Mouse (Mus musculus): Measurements from ENCODE around the gene Ermard. TPM values are rescaled to one million over a fixed set of nuclear protein-coding genes. Genes with fewer than 3 reads are reported as not detected.

The Ermard gene
- polyA plus RNA-seq, 1 experiment from 2014 or later: 69.4 TPM

- Histone ChIP-seq H3K36me3 (peaks cover 9% of the 10 kb centered on the region), H3K4me3 (replicated peaks) (no peak overlapping the region), H3K4me2 (no peak overlapping the region), H3K9ac (no peak overlapping the region), H3K27me3 (replicated peaks) (no peaks in the 10 kb centered on the region), H3K9me3 (no peaks in the 10 kb centered on the region), H3K27ac (no peak overlapping the region), H3K4me1 (peaks cover 6% of the 10 kb centered on the region; the same call in 1 of the 2 replicates)
- 62% methylated on average over 1 of the region's 1 CpGs for WGBS
- no peak for ATAC-seq (ENCODE audit: insufficient read depth, low FRiP score, low read depth)
Observed at GRCm38 (mm10) chr17:15066911-15067310, 25.9 kb downstream of the Ermard start.

DNA sequence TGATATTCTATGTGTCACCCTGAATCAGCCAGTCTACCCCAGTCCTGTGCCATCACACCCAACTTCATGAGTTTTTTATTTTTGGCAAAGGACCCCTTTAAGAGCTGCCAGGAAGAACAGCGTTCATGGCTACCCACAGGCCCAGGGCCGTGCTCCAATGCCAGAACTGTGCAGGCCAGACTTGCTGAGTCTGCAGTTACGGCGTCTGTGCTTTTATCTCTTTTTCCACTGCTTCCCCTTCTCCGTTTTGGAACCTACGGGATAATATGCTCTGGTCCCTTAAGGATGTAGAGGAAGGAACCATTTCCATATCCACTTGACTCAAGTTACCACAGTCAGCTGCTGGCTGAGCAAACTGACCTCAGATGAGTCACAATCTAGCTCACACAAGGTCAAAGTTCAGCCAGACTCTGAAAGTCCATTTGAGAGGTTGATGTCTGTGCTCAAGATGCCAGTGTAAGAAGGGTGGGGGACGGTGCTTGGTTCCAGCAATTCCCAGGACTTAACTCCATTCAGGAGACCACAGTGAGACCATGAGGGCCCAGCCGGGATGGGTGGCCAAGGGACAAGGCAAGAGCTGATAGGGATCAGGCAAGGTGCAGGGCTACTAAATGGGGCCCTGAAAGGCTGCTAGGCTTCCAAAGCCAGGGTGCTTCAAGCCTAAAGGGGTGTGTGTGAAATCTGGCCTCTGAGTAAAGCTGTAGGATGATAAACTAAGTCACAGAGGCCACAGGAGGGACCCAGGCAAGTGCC lies 27.2 kb downstream of the Ermard start:
- Histone ChIP-seq H3K4me1 (peaks cover 6% of the 10 kb centered on the region; the same call in 1 of the 2 replicates), H3K9ac (no peak overlapping the region), H3K27me3 (replicated peaks) (no peaks in the 10 kb centered on the region), H3K4me2 (no peak overlapping the region), H3K27ac (no peak overlapping the region), H3K4me3 (replicated peaks) (no peak overlapping the region), H3K36me3 (peaks cover 8% of the 10 kb centered on the region), H3K9me3 (no peaks in the 10 kb centered on the region)
- 59% methylated on average over 8 of the region's 8 CpGs for WGBS
- ATAC-seq (ENCODE audit: insufficient read depth, low FRiP score, low read depth): no peak; the same call in 1 of the 2 replicates

- H3K4me1 ChIP-seq: peaks cover 6% of the 10 kb centered on the region; the same call in 1 of the 2 replicates
- no peaks in the 10 kb centered on the region for H3K9me3 ChIP-seq
- WGBS: 51% methylated on average over 2 of the region's 2 CpGs
- H3K27me3 ChIP-seq (replicated peaks): no peaks in the 10 kb centered on the region
- no peak for ATAC-seq (ENCODE audit: insufficient read depth, low FRiP score, low read depth)
- H3K4me2 ChIP-seq: no peak overlapping the region
- no peak overlapping the region for H3K9ac ChIP-seq
- H3K4me3 ChIP-seq (replicated peaks): no peak overlapping the region
- H3K36me3 ChIP-seq: no peaks in the 10 kb centered on the region
- H3K27ac ChIP-seq: no peak overlapping the region
Observed at GRCm38 (mm10) chr17:15069124-15069523, 28.1 kb downstream of the Ermard start.

DNA sequence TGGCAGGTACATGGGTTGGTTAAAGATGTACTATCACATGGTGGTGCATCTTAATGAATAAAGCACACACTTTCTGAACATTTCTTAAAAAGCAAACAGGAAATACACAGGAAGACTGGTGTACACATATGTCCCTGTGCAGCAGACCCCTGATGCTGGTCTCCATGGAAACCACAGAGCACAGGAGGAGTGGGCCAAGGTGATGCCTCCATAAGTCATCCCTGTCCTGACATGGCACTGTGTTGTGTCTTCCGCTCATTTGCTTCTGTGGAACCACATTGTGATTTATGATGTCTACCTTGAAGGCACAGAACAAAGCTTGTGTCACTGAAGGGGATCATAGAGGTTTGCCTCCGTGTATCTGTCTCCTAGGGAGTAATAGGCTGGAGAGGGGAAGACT lies 31.2 kb downstream of the Ermard start:
- H3K36me3 ChIP-seq: no peaks in the 10 kb centered on the region
- no peak overlapping the region for H3K27ac ChIP-seq
- H3K4me2 ChIP-seq: no peak overlapping the region
- 0 out of 2 replicates have a peak, but pooled peaks cover under 1% of the 10 kb centered on the region for H3K4me1 ChIP-seq
- 78% methylated on average over 2 of the region's 2 CpGs for WGBS
- no peak overlapping the region for H3K9ac ChIP-seq
- H3K4me3 ChIP-seq (replicated peaks): no peak overlapping the region
- ATAC-seq (ENCODE audit: insufficient read depth, low FRiP score, low read depth): no peak
- H3K27me3 ChIP-seq (replicated peaks): no peaks in the 10 kb centered on the region
- no peaks in the 10 kb centered on the region for H3K9me3 ChIP-seq

DNA sequence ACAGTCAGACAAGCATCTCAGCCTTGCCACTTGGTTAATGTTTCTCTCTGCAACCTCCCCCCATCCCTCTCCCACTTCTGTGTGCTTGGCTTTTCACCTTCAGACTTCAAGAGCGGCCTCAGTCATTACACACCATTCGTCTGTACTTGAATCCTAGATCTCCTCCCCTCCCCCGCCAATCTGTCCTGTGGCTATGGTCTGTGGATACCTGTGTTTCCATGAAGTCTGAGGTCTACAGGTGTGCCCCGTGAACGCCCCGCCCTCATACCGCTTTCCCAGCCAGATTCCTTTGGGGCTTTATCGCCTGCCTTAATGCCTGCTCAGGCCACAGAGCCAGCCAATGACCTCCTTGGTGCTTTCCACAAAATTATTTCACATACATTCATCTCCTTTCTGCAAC lies 34.0 kb downstream of the Ermard start:
- no peak overlapping the region for H3K9ac ChIP-seq
- 59% methylated on average over 8 of the region's 8 CpGs for WGBS
- H3K4me3 ChIP-seq (replicated peaks): no peak overlapping the region
- H3K4me2 ChIP-seq: no peak overlapping the region
- H3K4me1 ChIP-seq: 0 out of 2 replicates have a peak, but pooled peaks cover 5% of the 10 kb centered on the region
- H3K36me3 ChIP-seq: no peaks in the 10 kb centered on the region
- peak overlapping the region; percentile 48 for H3K27ac ChIP-seq
- ATAC-seq (ENCODE audit: insufficient read depth, low FRiP score, low read depth): peak; percentile 78
- H3K27me3 ChIP-seq (replicated peaks): no peaks in the 10 kb centered on the region
- H3K9me3 ChIP-seq: no peaks in the 10 kb centered on the region

- WGBS: 45% methylated on average over 2 of the region's 2 CpGs
Observed at GRCm38 (mm10) chr17:15077536-15077935, 36.5 kb downstream of the Ermard start.

DNA sequence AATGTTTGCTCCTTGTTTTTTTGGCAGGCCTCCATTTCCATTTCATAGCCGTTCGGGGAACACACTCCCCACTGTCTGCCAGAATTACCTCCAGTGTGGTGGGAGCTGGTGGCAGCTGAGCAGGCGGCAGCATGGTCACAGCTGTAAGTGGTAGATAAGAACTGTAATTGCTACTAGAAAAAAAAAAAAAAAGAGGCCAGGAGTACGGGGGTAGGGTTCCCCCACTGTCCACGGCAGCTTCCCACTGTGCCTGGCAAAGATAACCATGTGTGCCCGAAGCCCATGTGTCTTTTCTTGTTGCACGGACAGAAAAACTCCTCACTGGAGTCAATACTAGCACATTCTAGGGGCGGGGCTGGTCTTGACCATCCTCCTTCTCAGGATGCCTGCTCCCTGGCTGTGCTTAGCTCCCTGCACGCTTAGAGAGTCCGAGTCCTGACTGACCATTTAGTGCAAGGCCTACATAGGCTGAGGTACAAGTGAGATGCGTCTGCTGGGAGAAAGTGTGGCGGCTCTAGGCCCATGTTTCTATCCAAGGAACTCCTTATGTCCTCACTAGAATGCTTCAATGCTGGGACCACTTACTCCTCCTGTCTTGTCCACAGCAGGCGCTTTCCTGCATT lies 43.3 kb downstream of the Ermard start:
- no peak overlapping the region for H3K9ac ChIP-seq
- H3K9me3 ChIP-seq: no peaks in the 10 kb centered on the region
- no peak overlapping the region for H3K4me2 ChIP-seq
- ATAC-seq (ENCODE audit: insufficient read depth, low FRiP score, low read depth): peak; percentile 62; the same call in 1 of the 2 replicates
- H3K27me3 ChIP-seq (replicated peaks): no peaks in the 10 kb centered on the region
- 0 out of 2 replicates have a peak, but pooled peaks cover 6% of the 10 kb centered on the region for H3K4me1 ChIP-seq
- no peak overlapping the region for H3K27ac ChIP-seq
- no peaks in the 10 kb centered on the region for H3K36me3 ChIP-seq
- H3K4me3 ChIP-seq (replicated peaks): no peak overlapping the region
- 56% methylated on average over 13 of the region's 13 CpGs for WGBS

More at GRCm38 (mm10) chr17:15077536-15077935, 36.5 kb downstream of the Ermard start:
- Histone ChIP-seq H3K27me3 (replicated peaks) (no peaks in the 10 kb centered on the region), H3K9me3 (no peaks in the 10 kb centered on the region), H3K4me3 (replicated peaks) (no peak overlapping the region), H3K27ac (peak overlapping the region; percentile 16; the same call in 1 of the 2 replicates), H3K9ac (no peak overlapping the region), H3K4me1 (0 out of 2 replicates have a peak, but pooled peaks cover 5% of the 10 kb centered on the region), H3K4me2 (no peak overlapping the region), H3K36me3 (no peaks in the 10 kb centered on the region)
- no peak for ATAC-seq (ENCODE audit: insufficient read depth, low FRiP score, low read depth)

DNA sequence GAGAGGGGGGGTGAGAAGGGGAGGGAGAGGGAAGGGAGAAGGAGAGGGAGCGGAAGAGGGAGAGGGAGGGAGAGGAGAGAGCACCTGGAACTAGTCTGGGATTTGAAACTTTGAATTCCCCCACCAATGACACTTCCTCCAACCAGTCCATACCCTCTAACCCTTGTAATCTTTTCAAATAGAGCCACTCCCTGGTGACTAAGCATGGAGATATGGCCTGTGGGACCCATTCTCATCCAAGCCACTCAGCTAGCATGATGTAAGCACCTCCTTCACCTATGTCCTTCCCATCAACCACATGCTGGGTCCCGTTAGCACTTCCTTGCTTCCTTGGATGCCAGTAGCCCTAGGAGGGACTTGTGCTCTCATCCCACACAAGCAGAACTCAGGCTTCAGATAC lies 44.0 kb downstream of the Ermard start:
- no peak overlapping the region for H3K4me3 ChIP-seq (replicated peaks)
- H3K27ac ChIP-seq: no peak overlapping the region
- no peak overlapping the region for H3K9ac ChIP-seq
- no peaks in the 10 kb centered on the region for H3K9me3 ChIP-seq
- no peaks in the 10 kb centered on the region for H3K27me3 ChIP-seq (replicated peaks)
- H3K4me1 ChIP-seq: 0 out of 2 replicates have a peak, but pooled peaks cover 6% of the 10 kb centered on the region
- no peak overlapping the region for H3K4me2 ChIP-seq
- no peaks in the 10 kb centered on the region for H3K36me3 ChIP-seq
- ATAC-seq (ENCODE audit: insufficient read depth, low FRiP score, low read depth): no peak
- 71% methylated on average over 2 of the region's 2 CpGs for WGBS

- Histone ChIP-seq H3K27me3 (replicated peaks) (no peaks in the 10 kb centered on the region), H3K4me2 (no peak overlapping the region), H3K4me3 (replicated peaks) (no peak overlapping the region), H3K27ac (no peak overlapping the region), H3K9me3 (no peaks in the 10 kb centered on the region), H3K4me1 (0 out of 2 replicates have a peak, but pooled peaks cover 6% of the 10 kb centered on the region), H3K36me3 (no peaks in the 10 kb centered on the region), H3K9ac (no peak overlapping the region)
- WGBS: 35% methylated on average over 2 of the region's 2 CpGs
- no peak; the same call in 1 of the 2 replicates for ATAC-seq (ENCODE audit: insufficient read depth, low FRiP score, low read depth)
Observed at GRCm38 (mm10) chr17:15088166-15088565, 47.2 kb downstream of the Ermard start.

DNA sequence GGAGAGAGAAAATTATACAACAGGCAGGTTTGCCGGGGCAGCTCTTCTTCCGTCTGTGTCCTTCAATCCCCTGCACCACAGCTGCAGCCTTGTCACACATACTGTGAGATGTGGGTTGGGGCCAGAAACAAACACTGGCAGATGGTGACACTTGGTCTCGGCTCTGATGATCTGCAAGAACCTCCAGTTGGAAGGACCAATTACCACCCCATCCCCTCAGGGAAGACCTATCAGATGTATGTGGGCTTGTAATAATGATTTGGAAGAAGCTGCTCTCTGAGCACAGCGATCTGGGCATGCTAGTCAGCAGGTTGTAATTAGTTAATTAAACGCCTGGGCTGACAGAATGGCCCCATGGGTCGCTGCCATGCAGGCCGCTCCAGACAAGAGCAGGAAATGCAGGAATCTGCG lies 47.6 kb downstream of the Ermard start:
- Histone ChIP-seq H3K27me3 (replicated peaks) (no peaks in the 10 kb centered on the region), H3K4me2 (no peak overlapping the region), H3K4me1 (0 out of 2 replicates have a peak, but pooled peaks cover 6% of the 10 kb centered on the region), H3K4me3 (replicated peaks) (no peak overlapping the region), H3K9ac (no peak overlapping the region), H3K36me3 (no peaks in the 10 kb centered on the region), H3K27ac (no peak overlapping the region), H3K9me3 (no peaks in the 10 kb centered on the region)
- WGBS: 45% methylated on average over 8 of the region's 8 CpGs
- ATAC-seq (ENCODE audit: insufficient read depth, low FRiP score, low read depth): no peak

DNA sequence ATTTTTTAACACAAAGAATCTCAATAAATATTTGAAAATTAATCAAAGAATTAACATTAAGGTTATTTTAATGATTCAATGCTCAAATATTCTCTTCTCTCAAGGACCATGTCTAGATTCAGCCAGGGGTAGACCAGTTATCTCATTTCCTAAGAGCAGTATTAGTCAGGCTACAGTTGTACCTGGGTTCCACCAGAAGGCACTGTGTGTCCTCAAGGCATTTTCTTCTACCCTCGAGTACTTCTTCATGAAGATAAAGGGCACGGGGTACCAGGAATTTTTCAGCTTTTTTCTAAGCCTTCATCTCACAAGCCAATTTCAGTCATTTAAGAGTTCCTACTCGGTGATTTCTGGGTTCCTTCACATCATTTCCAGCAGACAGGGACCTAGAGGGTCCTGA lies 50.7 kb downstream of the Ermard start:
- Histone ChIP-seq H3K4me1 (0 out of 2 replicates have a peak, but pooled peaks cover 6% of the 10 kb centered on the region), H3K4me3 (replicated peaks) (no peak overlapping the region), H3K9ac (no peak overlapping the region), H3K27ac (no peak overlapping the region), H3K9me3 (no peaks in the 10 kb centered on the region), H3K36me3 (no peaks in the 10 kb centered on the region), H3K27me3 (replicated peaks) (no peaks in the 10 kb centered on the region), H3K4me2 (no peak overlapping the region)
- no peak for ATAC-seq (ENCODE audit: insufficient read depth, low FRiP score, low read depth)
- WGBS: 74% methylated on average over 3 of the region's 3 CpGs

GRCm38 (mm10) chr17:15093523-15093922 lies 52.5 kb downstream of the Ermard start:
- no peak; the same call in 1 of the 2 replicates for ATAC-seq (ENCODE audit: insufficient read depth, low FRiP score, low read depth)
- WGBS: 17% methylated on average over 3 of the region's 3 CpGs

More at GRCm38 (mm10) chr17:15093523-15093922, 52.5 kb downstream of the Ermard start:
- H3K9me3 ChIP-seq: no peaks in the 10 kb centered on the region
- no peak overlapping the region for H3K27ac ChIP-seq
- H3K4me2 ChIP-seq: no peak overlapping the region
- H3K27me3 ChIP-seq (replicated peaks): no peaks in the 10 kb centered on the region
- H3K4me1 ChIP-seq: 0 out of 2 replicates have a peak, but pooled peaks cover 3% of the 10 kb centered on the region
- H3K9ac ChIP-seq: no peak overlapping the region
- no peaks in the 10 kb centered on the region for H3K36me3 ChIP-seq
- no peak overlapping the region for H3K4me3 ChIP-seq (replicated peaks)

All from stomach, embryonic 15.5 days (tissue).